Mouse (Mus musculus) heart, adult 2 months (tissue): ENCODE results near the gene Coro7. TPM values are rescaled to one million over a fixed set of nuclear protein-coding genes. Genes with fewer than 3 reads are reported as not detected.
A peak's percentile ranks its signal among the peaks of the same experiment; 100 is the strongest.
"Not testable (repeated sequence)": the region's sequence is repeated elsewhere in the genome, so short reads cannot be mapped to it uniquely, and the experiment has no call there.

Experiments
- DNase-seq, 2 experiments: peaks; one replicate each; pipeline ENCODE4 v3.0.0; 2021
- H3K27ac ChIP-seq: fragments of 200-600 bp; 2 replicates; pipeline ENCODE4 v1.8.1; 2022
- H3K27me3 ChIP-seq: fragments of 200-500 bp; 2 replicates; pipeline ENCODE4 v1.6.1; 2012; ENCODE audit warnings: mild to moderate bottlenecking, low read length, inconsistent platforms, mixed read lengths; ENCODE audit not compliant: control insufficient read depth, insufficient read depth
- H3K36me3 ChIP-seq: fragments of 200-500 bp; 2 replicates; pipeline ENCODE4 v1.6.1; 2012; ENCODE audit warnings: low read length, inconsistent platforms; ENCODE audit not compliant: control insufficient read depth, insufficient read depth
- H3K4me1 ChIP-seq: fragments of 200-500 bp; 2 replicates; pipeline ENCODE4 v1.6.1; 2011; ENCODE audit warnings: low read length; ENCODE audit not compliant: control insufficient read depth, insufficient read depth
- H3K4me3 ChIP-seq: fragments of 200-600 bp; 2 replicates; pipeline ENCODE4 v1.8.1; 2022
- H3K79me2 ChIP-seq: fragments of 200-500 bp; replicated peaks from 2 replicates; pipeline ENCODE4 v1.6.1; 2012; ENCODE audit warnings: mild to moderate bottlenecking, inconsistent platforms, low read length, moderate library complexity, mixed read lengths; ENCODE audit not compliant: control insufficient read depth, insufficient read depth
- H3K9ac ChIP-seq: fragments of 200-500 bp; 2 replicates; pipeline ENCODE4 v1.6.1; 2012; ENCODE audit warnings: low read depth, mild to moderate bottlenecking, control low read depth, inconsistent platforms, low read length, mixed read lengths
- CTCF ChIP-seq: fragments of 200-600 bp; IDR thresholded peaks from 2 replicates; pipeline ENCODE4 v1.8.1; 2022; ENCODE audit warnings: antibody characterized with exemption, mild to moderate bottlenecking, moderate library complexity
- EP300 ChIP-seq: fragments of 200-500 bp; IDR thresholded peaks from 2 replicates; pipeline ENCODE4 v1.6.1; 2011; ENCODE audit warnings: low read depth, low read length, control low read depth; ENCODE audit not compliant: insufficient read depth
- POLR2A ChIP-seq: fragments of 200-500 bp; IDR thresholded peaks from 2 replicates; pipeline ENCODE4 v1.6.1; 2011; ENCODE audit warnings: mild to moderate bottlenecking, low read depth, low read length, control low read depth; ENCODE audit not compliant: insufficient read depth
- WGBS: fragments of 180-500 bp; shearing (Covaris S2); methylation state at CpG from one replicate; pipeline ENCODE4 v1.1.7; 2018; 5-methylcytosine and 5-hydroxymethylcytosine counted together
- intact Hi-C: fragments of 180-260 bp; cut with DNase I; formaldehyde crosslinking; loops from one replicate; pipeline ENCODE4 v1.15.1; 2025
- polyA plus RNA-seq: library from polyadenylated mRNA; depleted of rRNA; stranded (reverse); fragments of >200 nt; gene quantifications from 2 replicates; pipeline ENCODE4 v1.2.3, GENCODE M21; 2012; rRNA removed
- total RNA-seq, 2 experiments: library from RNA; stranded (reverse); gene quantifications; 2 replicates each; pipeline ENCODE4 v1.2.3; 2021

Gene Coro7
- total and polyA plus RNA-seq, 3 experiments = 14.6 to 22.8 (median 15.9) TPM

GRCm38 (mm10) chr16:4585642-4586530 lies 93.7 kb downstream of the Coro7 start:
- DNase-seq = no peak
- 5% methylated on average over 14 of the region's 14 CpGs for whole genome bisulfite sequencing
- intact Hi-C loops = loop anchor here (1.0 to 2.0 kb wide), 2 partner anchors 8 to 25 kb away; partner anchors contain the start of gene Glis2
- Histone ChIP-seq H3K4me3 (peak overlapping the region; percentile 61), H3K4me1 (peaks cover 13% of the 10 kb centered on the region), H3K27me3 (no peaks in the 10 kb centered on the region), H3K27ac (peak overlapping the region; percentile 76), H3K79me2 (no peaks in the 10 kb centered on the region), H3K36me3 (peaks cover 4% of the 10 kb centered on the region; the same call in 1 of the 2 replicates), H3K9ac (peak overlapping the region; percentile 48)
- TF ChIP-seq CTCF = no peak
- TF ChIP-seq EP300 = no peak
- TF ChIP-seq POLR2A = no peak

DNA sequence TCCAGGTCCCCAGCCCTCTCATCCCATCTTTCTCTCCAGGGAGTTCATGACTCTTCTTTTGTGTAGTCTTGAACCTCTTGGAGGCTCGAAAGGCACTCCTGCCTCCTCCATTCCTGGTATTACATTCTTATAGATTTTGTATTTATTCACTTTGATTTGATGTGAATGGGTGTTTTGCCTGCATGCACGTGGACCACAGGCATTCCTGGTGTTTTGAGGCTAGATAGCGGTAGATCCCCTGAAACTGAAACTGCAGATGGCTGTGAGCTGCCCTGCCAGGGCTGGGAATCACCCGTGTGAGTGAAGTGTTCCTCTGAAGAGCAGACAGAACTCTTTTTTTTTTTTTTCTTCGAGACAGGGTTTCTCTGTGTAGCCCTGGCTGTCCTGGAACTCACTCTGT lies 95.1 kb downstream of the Coro7 start:
- H3K27ac ChIP-seq = no peak overlapping the region
- no peak overlapping the region for H3K4me3 ChIP-seq
- 70% methylated on average over 5 of the region's 5 CpGs for WGBS
- intact Hi-C loops = no loop called here
- H3K4me1 ChIP-seq = peaks cover 13% of the 10 kb centered on the region
- no peaks in the 10 kb centered on the region for H3K27me3 ChIP-seq
- no peak overlapping the region for H3K9ac ChIP-seq
- TF ChIP-seq POLR2A (no peak), CTCF (no peak), EP300 (no peak)
- peaks cover 4% of the 10 kb centered on the region; the same call in 1 of the 2 replicates for H3K36me3 ChIP-seq
- no peak for DNase-seq
- H3K79me2 ChIP-seq = no peaks in the 10 kb centered on the region

- H3K4me3 ChIP-seq = no peak overlapping the region
- 77% methylated on average over 3 of the region's 3 CpGs for WGBS
- H3K9ac ChIP-seq = no peak overlapping the region
- H3K27ac ChIP-seq = no peak overlapping the region
- H3K79me2 ChIP-seq = no peaks in the 10 kb centered on the region
- DNase-seq = no peak
- H3K4me1 ChIP-seq = peaks cover 13% of the 10 kb centered on the region
- intact Hi-C loops = no loop called here
- H3K27me3 ChIP-seq = no peaks in the 10 kb centered on the region
- H3K36me3 ChIP-seq = peaks cover 4% of the 10 kb centered on the region; the same call in 1 of the 2 replicates
- TF ChIP-seq POLR2A = no peak
- no peak for TF ChIP-seq EP300
- TF ChIP-seq CTCF = no peak
Observed at GRCm38 (mm10) chr16:4583807-4584206, 95.8 kb downstream of the Coro7 start.

- H3K79me2 ChIP-seq, H3K4me3 ChIP-seq, H3K4me1 ChIP-seq, H3K36me3 ChIP-seq, intact Hi-C loops, H3K27me3 ChIP-seq, DNase-seq, H3K27ac ChIP-seq, H3K9ac ChIP-seq: not testable (repeated sequence)
- 74% methylated on average over 4 of the region's 4 CpGs for WGBS
Observed at GRCm38 (mm10) chr16:4581179-4581578, 98.4 kb downstream of the Coro7 start.

GRCm38 (mm10) chr16:4578630-4579029 lies 100.9 kb downstream of the Coro7 start:
- H3K36me3 ChIP-seq = no peaks in the 10 kb centered on the region
- H3K9ac ChIP-seq = no peak overlapping the region
- no peak overlapping the region for H3K4me3 ChIP-seq
- intact Hi-C loops = no loop called here
- H3K27me3 ChIP-seq = no peaks in the 10 kb centered on the region
- no peak for TF ChIP-seq EP300
- no peak for DNase-seq
- no peaks in the 10 kb centered on the region for H3K4me1 ChIP-seq
- 57% methylated on average over 7 of the region's 7 CpGs for WGBS
- no peak overlapping the region for H3K27ac ChIP-seq
- no peaks in the 10 kb centered on the region for H3K79me2 ChIP-seq

GRCm38 (mm10) chr16:4576873-4577272 lies 102.7 kb downstream of the Coro7 start:
- Histone ChIP-seq H3K27ac (no peak overlapping the region), H3K4me1 (no peaks in the 10 kb centered on the region), H3K4me3 (no peak overlapping the region), H3K9ac (no peak overlapping the region), H3K27me3 (no peaks in the 10 kb centered on the region), H3K36me3 (no peaks in the 10 kb centered on the region), H3K79me2 (no peaks in the 10 kb centered on the region)
- intact Hi-C loops = no loop called here
- TF ChIP-seq POLR2A = no peak
- no peak for TF ChIP-seq EP300
- no peak for TF ChIP-seq CTCF
- WGBS = 54% methylated on average over 2 of the region's 2 CpGs
- no peak for DNase-seq

Other genes starting within 250 kb of the Coro7 start
- 100 to 1,000 TPM; 771 to 870 TPM for gene Srl, start 138.0 kb downstream of the Coro7 start, total RNA-seq
- 276 and 575 TPM in 2 replicates for gene Srl, start 138.0 kb downstream of the Coro7 start, polyA plus RNA-seq
- 1 to 10 TPM; 3.2 to 3.4 TPM for gene Tfap4, start 119.9 kb downstream of the Coro7 start, total RNA-seq
- 2.4 and 2.9 TPM in 2 replicates for gene Tfap4, start 119.9 kb downstream of the Coro7 start, polyA plus RNA-seq
- gene Glis2, start 85.1 kb downstream of the Coro7 start, total RNA-seq = 10 to 100 TPM; 10.0 to 11.1 TPM
- gene Glis2, start 85.1 kb downstream of the Coro7 start, polyA plus RNA-seq = 17.3 and 23.8 TPM in 2 replicates
- 100 to 1,000 TPM; 119 to 165 TPM for gene Pam16, start 54.8 kb downstream of the Coro7 start, total RNA-seq
- gene Pam16, start 54.8 kb downstream of the Coro7 start, polyA plus RNA-seq = 36.3 and 39.4 TPM in 2 replicates
- 10 to 100 TPM in 1 of 2 experiments, 1 to 10 TPM in 1; 9.2 to 10.5 TPM for gene Vasn, start 39.8 kb downstream of the Coro7 start, total RNA-seq
- gene Vasn, start 39.8 kb downstream of the Coro7 start, polyA plus RNA-seq = 23.9 and 24.2 TPM in 2 replicates
- gene Dnaja3, start 39.8 kb downstream of the Coro7 start, total RNA-seq = 100 to 1,000 TPM; 138 to 150 TPM
- gene Dnaja3, start 39.8 kb downstream of the Coro7 start, polyA plus RNA-seq = 80.8 and 104 TPM in 2 replicates
- gene Nmral1, start 39.6 kb upstream of the Coro7 start, total RNA-seq = 1 to 10 TPM; 2.2 to 2.7 TPM
- 3.9 and 4.0 TPM in 2 replicates for gene Nmral1, start 39.6 kb upstream of the Coro7 start, polyA plus RNA-seq
- gene Hmox2, start 46.6 kb upstream of the Coro7 start, total RNA-seq = 10 to 100 TPM; 72.4 to 84.9 TPM
- gene Hmox2, start 46.6 kb upstream of the Coro7 start, polyA plus RNA-seq = 38.3 and 51.6 TPM in 2 replicates
- 10 to 100 TPM; 58.4 to 65.6 TPM for gene Cdip1, start 110.5 kb upstream of the Coro7 start, total RNA-seq
- gene Cdip1, start 110.5 kb upstream of the Coro7 start, polyA plus RNA-seq = 94.3 and 100 TPM in 2 replicates
- not detected for gene 4930562C15Rik, start 155.6 kb upstream of the Coro7 start, total RNA-seq
- 0.23 TPM in 1 of 2 replicates, not detected in the other for gene 4930562C15Rik, start 155.6 kb upstream of the Coro7 start, polyA plus RNA-seq
- gene Ubald1, start 200.5 kb upstream of the Coro7 start, total RNA-seq = 10 to 100 TPM; 17.2 to 18.3 TPM
- 18.2 and 24.5 TPM in 2 replicates for gene Ubald1, start 200.5 kb upstream of the Coro7 start, polyA plus RNA-seq
- gene Mgrn1, start 206.5 kb upstream of the Coro7 start, total RNA-seq = 100 to 1,000 TPM; 148 to 168 TPM
- 274 and 284 TPM in 2 replicates for gene Mgrn1, start 206.5 kb upstream of the Coro7 start, polyA plus RNA-seq